Mouse (Mus musculus): Measurements from ENCODE around the gene Kcnn3. TPM values are rescaled to one million over a fixed set of nuclear protein-coding genes. Genes with fewer than 3 reads are reported as not detected.

Gene Kcnn3
- polyA plus RNA-seq, 1 experiment from 2014 or later, result 9.0 TPM

GRCm38 (mm10) chr3:89589321-89589720 lies 69.4 kb downstream of the Kcnn3 start:
- H3K27ac ChIP-seq (ENCODE audit: low read depth, low read length), result no peak overlapping the region
- no peak for ATAC-seq
- H3K36me3 ChIP-seq (ENCODE audit: control insufficient read depth, insufficient read depth, low read length), result no peaks in the 10 kb centered on the region
- H3K4me3 ChIP-seq (ENCODE audit: low read length), result no peak overlapping the region
- no peak overlapping the region for H3K4me2 ChIP-seq (ENCODE audit: low read length)
- WGBS, result 67% methylated on average over 3 of the region's 3 CpGs
- H3K9me3 ChIP-seq (ENCODE audit: control insufficient read depth, low read length), result no peaks in the 10 kb centered on the region
- no peaks in the 10 kb centered on the region for H3K27me3 ChIP-seq (replicated peaks; ENCODE audit: control insufficient read depth, insufficient read depth, low read length)
- no peak overlapping the region for H3K9ac ChIP-seq (ENCODE audit: low read depth, low read length)
- peaks cover 33% of the 10 kb centered on the region for H3K4me1 ChIP-seq (ENCODE audit: control insufficient read depth, insufficient read depth, low read depth, low read length)

- H3K4me1 ChIP-seq (ENCODE audit: control insufficient read depth, insufficient read depth, low read depth, low read length), result peaks cover 27% of the 10 kb centered on the region
Observed at GRCm38 (mm10) chr3:89590386-89590785, 70.4 kb downstream of the Kcnn3 start.

DNA sequence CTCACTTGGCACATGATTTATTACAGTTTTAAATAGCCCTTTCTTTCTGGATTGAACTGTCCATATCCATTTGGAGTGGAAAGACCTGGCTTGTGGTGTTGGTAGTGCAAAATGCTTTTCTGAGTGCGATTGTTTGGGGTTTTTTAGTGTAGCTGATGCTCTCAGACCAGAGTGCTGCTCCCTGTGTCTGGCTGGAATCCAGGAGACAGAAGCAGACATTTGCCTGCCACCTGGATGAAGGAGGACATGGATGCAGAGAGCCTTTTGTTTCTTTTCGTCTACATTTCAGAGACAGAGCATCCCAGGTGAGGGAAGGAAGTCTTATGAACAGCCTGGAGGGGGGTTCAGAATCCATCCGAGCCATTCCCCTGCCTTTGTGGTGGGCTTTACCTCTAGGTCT lies 71.5 kb downstream of the Kcnn3 start:
- WGBS, result 48% methylated on average over 3 of the region's 3 CpGs
- H3K9ac ChIP-seq (ENCODE audit: low read depth, low read length), result no peak overlapping the region

More at GRCm38 (mm10) chr3:89590386-89590785, 70.4 kb downstream of the Kcnn3 start:
- no peak overlapping the region for H3K4me2 ChIP-seq (ENCODE audit: low read length)
- no peaks in the 10 kb centered on the region for H3K9me3 ChIP-seq (ENCODE audit: control insufficient read depth, low read length)
- no peaks in the 10 kb centered on the region for H3K27me3 ChIP-seq (replicated peaks; ENCODE audit: control insufficient read depth, insufficient read depth, low read length)
- H3K36me3 ChIP-seq (ENCODE audit: control insufficient read depth, insufficient read depth, low read length), result no peaks in the 10 kb centered on the region
- ATAC-seq, result no peak
- H3K27ac ChIP-seq (ENCODE audit: low read depth, low read length), result 0 out of 2 replicates have a peak overlapping the region, but pooled peaks have one; percentile 9
- 67% methylated on average over 4 of the region's 4 CpGs for WGBS
- H3K9ac ChIP-seq (ENCODE audit: low read depth, low read length), result no peak overlapping the region
- no peak overlapping the region for H3K4me3 ChIP-seq (ENCODE audit: low read length)

GRCm38 (mm10) chr3:89592809-89593208 lies 72.8 kb downstream of the Kcnn3 start:
- no peaks in the 10 kb centered on the region for H3K27me3 ChIP-seq (replicated peaks; ENCODE audit: control insufficient read depth, insufficient read depth, low read length)
- no peak overlapping the region for H3K27ac ChIP-seq (ENCODE audit: low read depth, low read length)

More for the DNA sequence above, 71.5 kb downstream of the Kcnn3 start:
- no peak overlapping the region for H3K4me3 ChIP-seq (ENCODE audit: low read length)
- ATAC-seq, result no peak
- H3K36me3 ChIP-seq (ENCODE audit: control insufficient read depth, insufficient read depth, low read length), result no peaks in the 10 kb centered on the region
- peaks cover 17% of the 10 kb centered on the region for H3K4me1 ChIP-seq (ENCODE audit: control insufficient read depth, insufficient read depth, low read depth, low read length)
- H3K27me3 ChIP-seq (replicated peaks; ENCODE audit: control insufficient read depth, insufficient read depth, low read length), result no peaks in the 10 kb centered on the region
- no peaks in the 10 kb centered on the region for H3K9me3 ChIP-seq (ENCODE audit: control insufficient read depth, low read length)
- no peak overlapping the region for H3K4me2 ChIP-seq (ENCODE audit: low read length)
- H3K27ac ChIP-seq (ENCODE audit: low read depth, low read length), result peak overlapping the region; percentile 45

DNA sequence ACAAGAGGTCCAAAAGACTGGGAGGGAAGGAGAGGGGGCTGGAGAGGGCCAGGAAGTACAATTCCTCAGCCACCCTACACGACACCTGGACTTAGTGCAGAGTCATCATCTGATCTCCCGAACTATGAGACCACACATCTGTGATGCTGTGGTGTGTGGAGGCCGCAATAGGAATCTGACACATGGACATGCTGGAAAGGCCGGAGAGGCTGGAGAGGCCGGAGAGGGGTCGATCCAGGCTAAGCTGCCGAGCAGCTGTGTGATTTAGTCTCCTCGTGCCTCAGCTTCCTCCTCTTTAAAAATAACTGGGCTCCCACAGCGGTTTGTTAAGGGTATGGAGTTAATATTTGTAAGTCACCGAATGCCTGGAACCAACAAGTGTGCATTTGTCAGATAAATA lies 73.6 kb downstream of the Kcnn3 start:
- H3K9me3 ChIP-seq (ENCODE audit: control insufficient read depth, low read length), result no peaks in the 10 kb centered on the region
- H3K27ac ChIP-seq (ENCODE audit: low read depth, low read length), result no peak overlapping the region
- no peak overlapping the region for H3K4me2 ChIP-seq (ENCODE audit: low read length)
- no peaks in the 10 kb centered on the region for H3K36me3 ChIP-seq (ENCODE audit: control insufficient read depth, insufficient read depth, low read length)
- no peaks in the 10 kb centered on the region for H3K27me3 ChIP-seq (replicated peaks; ENCODE audit: control insufficient read depth, insufficient read depth, low read length)
- 85% methylated on average over 10 of the region's 10 CpGs for WGBS
- no peak overlapping the region for H3K4me3 ChIP-seq (ENCODE audit: low read length)
- ATAC-seq, result no peak
- no peak overlapping the region for H3K9ac ChIP-seq (ENCODE audit: low read depth, low read length)
- peaks cover 14% of the 10 kb centered on the region for H3K4me1 ChIP-seq (ENCODE audit: control insufficient read depth, insufficient read depth, low read depth, low read length)

More at GRCm38 (mm10) chr3:89592809-89593208, 72.8 kb downstream of the Kcnn3 start:
- Histone ChIP-seq H3K36me3 (ENCODE audit: control insufficient read depth, insufficient read depth, low read length) (no peaks in the 10 kb centered on the region), H3K4me1 (ENCODE audit: control insufficient read depth, insufficient read depth, low read depth, low read length) (peaks cover 14% of the 10 kb centered on the region), H3K9ac (ENCODE audit: low read depth, low read length) (no peak overlapping the region), H3K9me3 (ENCODE audit: control insufficient read depth, low read length) (no peaks in the 10 kb centered on the region), H3K4me2 (ENCODE audit: low read length) (no peak overlapping the region), H3K4me3 (ENCODE audit: low read length) (no peak overlapping the region)
- WGBS, result 52% methylated on average over 11 of the region's 11 CpGs
- ATAC-seq, result no peak

- Histone ChIP-seq H3K9ac (ENCODE audit: low read depth, low read length) (no peak overlapping the region), H3K4me3 (ENCODE audit: low read length) (no peak overlapping the region), H3K4me1 (ENCODE audit: control insufficient read depth, insufficient read depth, low read depth, low read length) (peaks cover 4% of the 10 kb centered on the region), H3K27me3 (replicated peaks; ENCODE audit: control insufficient read depth, insufficient read depth, low read length) (no peaks in the 10 kb centered on the region), H3K27ac (ENCODE audit: low read depth, low read length) (no peak overlapping the region), H3K9me3 (ENCODE audit: control insufficient read depth, low read length) (no peaks in the 10 kb centered on the region), H3K36me3 (ENCODE audit: control insufficient read depth, insufficient read depth, low read length) (no peaks in the 10 kb centered on the region), H3K4me2 (ENCODE audit: low read length) (no peak overlapping the region)
- 91% methylated on average over 6 of the region's 7 CpGs for WGBS
- ATAC-seq, result no peak
Observed at GRCm38 (mm10) chr3:89598361-89598760, 78.4 kb downstream of the Kcnn3 start.

DNA sequence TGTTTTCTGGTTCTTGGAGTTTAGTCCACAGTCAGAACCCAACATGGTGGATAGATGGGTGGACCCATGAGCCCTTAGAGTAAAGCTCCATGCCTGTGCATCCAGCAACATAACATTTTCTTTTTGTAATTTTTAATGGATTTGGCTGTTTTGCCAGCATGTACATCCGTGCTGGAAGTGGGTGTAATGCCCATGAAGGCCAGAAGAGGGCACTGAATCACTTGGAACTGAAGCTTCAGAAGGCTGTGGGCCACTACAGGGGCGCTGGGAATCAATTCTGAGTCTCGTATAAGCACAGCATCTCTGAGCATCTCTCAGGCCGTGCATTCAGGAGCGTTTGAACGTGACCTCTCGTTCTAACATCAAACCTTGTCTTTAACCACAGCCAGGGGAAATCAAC lies 79.0 kb downstream of the Kcnn3 start:
- no peak overlapping the region for H3K9ac ChIP-seq (ENCODE audit: low read depth, low read length)
- no peak overlapping the region for H3K4me3 ChIP-seq (ENCODE audit: low read length)
- ATAC-seq, result no peak
- no peak overlapping the region for H3K27ac ChIP-seq (ENCODE audit: low read depth, low read length)
- no peaks in the 10 kb centered on the region for H3K9me3 ChIP-seq (ENCODE audit: control insufficient read depth, low read length)
- WGBS, result 92% methylated on average over 7 of the region's 7 CpGs
- H3K36me3 ChIP-seq (ENCODE audit: control insufficient read depth, insufficient read depth, low read length), result no peaks in the 10 kb centered on the region
- no peak overlapping the region for H3K4me2 ChIP-seq (ENCODE audit: low read length)
- H3K27me3 ChIP-seq (replicated peaks; ENCODE audit: control insufficient read depth, insufficient read depth, low read length), result no peaks in the 10 kb centered on the region
- H3K4me1 ChIP-seq (ENCODE audit: control insufficient read depth, insufficient read depth, low read depth, low read length), result peaks cover 4% of the 10 kb centered on the region

GRCm38 (mm10) chr3:89601060-89601459 lies 81.1 kb downstream of the Kcnn3 start:
- Histone ChIP-seq H3K4me3 (ENCODE audit: low read length) (no peak overlapping the region), H3K9me3 (ENCODE audit: control insufficient read depth, low read length) (no peaks in the 10 kb centered on the region), H3K27ac (ENCODE audit: low read depth, low read length) (peak overlapping the region; percentile 30; the same call in 1 of the 2 replicates), H3K27me3 (replicated peaks; ENCODE audit: control insufficient read depth, insufficient read depth, low read length) (no peaks in the 10 kb centered on the region), H3K4me1 (ENCODE audit: control insufficient read depth, insufficient read depth, low read depth, low read length) (peaks cover 21% of the 10 kb centered on the region), H3K4me2 (ENCODE audit: low read length) (no peak overlapping the region), H3K9ac (ENCODE audit: low read depth, low read length) (no peak overlapping the region), H3K36me3 (ENCODE audit: control insufficient read depth, insufficient read depth, low read length) (no peaks in the 10 kb centered on the region)
- ATAC-seq, result no peak
- 38% methylated on average over 7 of the region's 7 CpGs for WGBS

GRCm38 (mm10) chr3:89603300-89603699 lies 83.3 kb downstream of the Kcnn3 start:
- peaks cover 30% of the 10 kb centered on the region for H3K4me1 ChIP-seq (ENCODE audit: control insufficient read depth, insufficient read depth, low read depth, low read length)
- no peaks in the 10 kb centered on the region for H3K27me3 ChIP-seq (replicated peaks; ENCODE audit: control insufficient read depth, insufficient read depth, low read length)
- no peak overlapping the region for H3K4me2 ChIP-seq (ENCODE audit: low read length)
- H3K4me3 ChIP-seq (ENCODE audit: low read length), result no peak overlapping the region
- H3K9ac ChIP-seq (ENCODE audit: low read depth, low read length), result no peak overlapping the region
- no peak for ATAC-seq
- H3K27ac ChIP-seq (ENCODE audit: low read depth, low read length), result no peak overlapping the region
- 79% methylated on average over 5 of the region's 5 CpGs for WGBS
- H3K9me3 ChIP-seq (ENCODE audit: control insufficient read depth, low read length), result no peaks in the 10 kb centered on the region
- H3K36me3 ChIP-seq (ENCODE audit: control insufficient read depth, insufficient read depth, low read length), result no peaks in the 10 kb centered on the region

DNA sequence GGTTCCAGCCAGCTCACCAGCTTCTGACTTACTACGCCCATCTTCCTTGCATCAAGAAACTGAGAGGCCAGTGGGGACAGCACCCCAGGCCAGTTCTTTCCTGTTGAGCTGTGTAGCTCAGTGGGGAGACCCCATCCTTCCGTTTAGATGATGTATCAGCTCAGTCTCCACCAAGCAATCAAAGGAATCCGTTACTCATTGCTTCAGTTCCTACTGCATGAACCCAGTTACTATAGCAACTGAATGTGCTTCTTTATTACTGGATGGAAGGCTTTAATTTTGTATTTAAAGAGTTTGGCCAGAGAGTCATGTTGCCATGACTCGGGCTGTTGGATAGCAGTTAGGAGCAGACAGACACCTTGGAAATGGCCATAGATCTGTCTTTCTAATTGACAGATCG lies 85.3 kb downstream of the Kcnn3 start:
- no peak overlapping the region for H3K4me2 ChIP-seq (ENCODE audit: low read length)
- H3K4me1 ChIP-seq (ENCODE audit: control insufficient read depth, insufficient read depth, low read depth, low read length), result peaks cover 30% of the 10 kb centered on the region
- ATAC-seq, result peak; percentile 69
- WGBS, result 38% methylated on average over 5 of the region's 5 CpGs
- no peaks in the 10 kb centered on the region for H3K27me3 ChIP-seq (replicated peaks; ENCODE audit: control insufficient read depth, insufficient read depth, low read length)
- H3K4me3 ChIP-seq (ENCODE audit: low read length), result no peak overlapping the region
- H3K27ac ChIP-seq (ENCODE audit: low read depth, low read length), result peak overlapping the region; percentile 76
- no peaks in the 10 kb centered on the region for H3K36me3 ChIP-seq (ENCODE audit: control insufficient read depth, insufficient read depth, low read length)
- no peak overlapping the region for H3K9ac ChIP-seq (ENCODE audit: low read depth, low read length)
- H3K9me3 ChIP-seq (ENCODE audit: control insufficient read depth, low read length), result no peaks in the 10 kb centered on the region
